Mouse (Mus musculus): ENCODE results near the gene Unc13d. TPM values are rescaled to one million over a fixed set of nuclear protein-coding genes. Genes with fewer than 3 reads are reported as not detected.

Unc13d gene
- polyA plus RNA-seq, 1 experiment = 1.3 TPM

DNA sequence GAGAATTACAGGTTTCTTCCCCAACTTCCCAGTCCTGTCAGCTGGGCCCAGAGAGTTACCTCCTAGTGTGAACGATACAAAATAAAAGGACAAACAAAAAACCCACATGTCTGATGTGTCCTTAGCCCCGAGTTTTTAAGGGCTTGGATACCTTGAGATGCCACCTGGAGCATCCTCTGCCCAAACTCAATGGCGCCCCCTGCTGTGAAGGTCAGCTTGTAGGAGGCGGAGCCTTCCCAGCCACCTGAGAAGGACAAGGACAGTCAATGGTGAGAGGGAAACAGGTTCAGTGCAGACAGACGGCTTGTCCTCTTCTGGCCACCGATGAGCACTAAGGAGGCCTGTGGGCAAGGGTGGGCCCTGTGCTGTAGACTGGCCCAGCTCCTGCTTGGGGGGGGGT, 3.3 kb upstream of the Unc13d start:
- Histone ChIP-seq H3K4me1 (ENCODE audit: control insufficient read depth, insufficient read depth, low read length) (peaks cover 7% of the 10 kb centered on the region), H3K4me3 (ENCODE audit: insufficient read depth, low read length) (no peak overlapping the region), H3K27ac (ENCODE audit: insufficient read depth, low read length) (no peak overlapping the region)
- peak; percentile 41 for TF ChIP-seq CTCF (IDR thresholded peaks at IDR 0.05; ENCODE audit: extremely low read depth, insufficient read depth, low read length)
- TF ChIP-seq POLR2A (IDR thresholded peaks at IDR 0.05; ENCODE audit: extremely low read depth, insufficient read depth, low read length) = no peak

DNA sequence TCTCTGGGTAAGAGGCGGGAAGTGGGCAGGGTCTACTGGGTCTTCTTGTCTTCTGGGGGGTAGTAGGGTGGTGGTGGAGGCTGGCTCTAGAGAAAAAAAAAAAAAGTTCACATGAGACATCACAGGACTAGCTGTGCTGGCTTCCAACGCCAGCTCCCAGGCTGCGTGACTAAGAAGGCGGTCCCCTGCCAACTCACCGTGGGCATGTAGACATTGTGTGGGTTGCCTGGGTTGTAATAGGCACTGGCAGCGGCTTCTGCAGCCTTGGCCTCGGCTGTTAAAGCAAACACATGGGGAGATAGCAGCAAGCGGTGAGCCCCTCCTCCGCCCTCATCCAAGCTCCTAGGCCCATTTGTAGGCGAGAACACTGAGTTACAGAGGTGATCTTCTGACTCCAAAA, 1.8 kb upstream of the Unc13d start:
- Histone ChIP-seq H3K4me3 (ENCODE audit: insufficient read depth, low read length) (no peak overlapping the region), H3K27ac (ENCODE audit: insufficient read depth, low read length) (peak overlapping the region; percentile 53), H3K4me1 (ENCODE audit: control insufficient read depth, insufficient read depth, low read length) (0 out of 2 replicates have a peak, but pooled peaks cover 5% of the 10 kb centered on the region)
- TF ChIP-seq POLR2A (IDR thresholded peaks at IDR 0.05; ENCODE audit: extremely low read depth, insufficient read depth, low read length) (no peak), CTCF (IDR thresholded peaks at IDR 0.05; ENCODE audit: extremely low read depth, insufficient read depth, low read length) (no peak)

GRCm38 (mm10) chr11:116078676-116079320, 1.0 kb upstream of the Unc13d start:
- no peak overlapping the region for H3K4me3 ChIP-seq (ENCODE audit: insufficient read depth, low read length)
- H3K4me1 ChIP-seq (ENCODE audit: control insufficient read depth, insufficient read depth, low read length) = 0 out of 2 replicates have a peak, but pooled peaks cover 5% of the 10 kb centered on the region
- H3K27ac ChIP-seq (ENCODE audit: insufficient read depth, low read length) = peak overlapping the region; percentile 53; the same call in 1 of the 2 replicates
- TF ChIP-seq POLR2A (IDR thresholded peaks at IDR 0.05; ENCODE audit: extremely low read depth, insufficient read depth, low read length) (no peak), CTCF (IDR thresholded peaks at IDR 0.05; ENCODE audit: extremely low read depth, insufficient read depth, low read length) (no peak)

DNA sequence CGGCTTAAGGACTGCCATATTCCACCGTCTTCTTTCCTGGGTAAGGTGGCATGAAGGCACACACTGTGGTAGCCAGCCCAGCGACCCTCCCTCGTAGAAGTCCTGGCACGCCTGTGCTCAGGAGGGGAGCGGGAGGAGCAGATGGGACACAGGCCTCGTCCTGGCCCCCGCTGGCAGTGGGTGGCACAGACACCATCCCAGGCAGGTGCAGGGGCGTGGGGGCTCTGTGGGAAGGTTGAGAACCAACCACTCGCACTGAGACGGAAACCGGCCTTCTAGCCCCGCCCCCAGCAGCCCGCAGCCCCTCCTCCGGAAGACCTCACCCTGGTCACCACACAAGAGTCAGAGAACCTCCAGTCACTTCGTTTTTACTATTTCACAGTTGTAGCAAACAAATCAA, 460 bp upstream of the Unc13d start:
- H3K4me3 ChIP-seq (ENCODE audit: insufficient read depth, low read length) = no peak overlapping the region
- 0 out of 2 replicates have a peak, but pooled peaks cover 5% of the 10 kb centered on the region for H3K4me1 ChIP-seq (ENCODE audit: control insufficient read depth, insufficient read depth, low read length)
- TF ChIP-seq CTCF (IDR thresholded peaks at IDR 0.05; ENCODE audit: extremely low read depth, insufficient read depth, low read length) (no peak), POLR2A (IDR thresholded peaks at IDR 0.05; ENCODE audit: extremely low read depth, insufficient read depth, low read length) (no peak)
- no peak overlapping the region for H3K27ac ChIP-seq (ENCODE audit: insufficient read depth, low read length)

GRCm38 (mm10) chr11:116076836-116077235, 925 bp downstream of the Unc13d start:
- H3K4me1 ChIP-seq (ENCODE audit: control insufficient read depth, insufficient read depth, low read length) = 0 out of 2 replicates have a peak, but pooled peaks cover 5% of the 10 kb centered on the region
- TF ChIP-seq POLR2A (IDR thresholded peaks at IDR 0.05; ENCODE audit: extremely low read depth, insufficient read depth, low read length) (no peak), CTCF (IDR thresholded peaks at IDR 0.05; ENCODE audit: extremely low read depth, insufficient read depth, low read length) (no peak)
- H3K4me3 ChIP-seq (ENCODE audit: insufficient read depth, low read length) = no peak overlapping the region
- no peak overlapping the region for H3K27ac ChIP-seq (ENCODE audit: insufficient read depth, low read length)

- H3K4me1 ChIP-seq (ENCODE audit: control insufficient read depth, insufficient read depth, low read length) = 0 out of 2 replicates have a peak, but pooled peaks cover 5% of the 10 kb centered on the region
- no peak overlapping the region for H3K27ac ChIP-seq (ENCODE audit: insufficient read depth, low read length)
- TF ChIP-seq POLR2A (IDR thresholded peaks at IDR 0.05; ENCODE audit: extremely low read depth, insufficient read depth, low read length) (no peak), CTCF (IDR thresholded peaks at IDR 0.05; ENCODE audit: extremely low read depth, insufficient read depth, low read length) (no peak)
- H3K4me3 ChIP-seq (ENCODE audit: insufficient read depth, low read length) = no peak overlapping the region
Measured at GRCm38 (mm10) chr11:116076266-116076540, 1.6 kb downstream of the Unc13d start.

DNA sequence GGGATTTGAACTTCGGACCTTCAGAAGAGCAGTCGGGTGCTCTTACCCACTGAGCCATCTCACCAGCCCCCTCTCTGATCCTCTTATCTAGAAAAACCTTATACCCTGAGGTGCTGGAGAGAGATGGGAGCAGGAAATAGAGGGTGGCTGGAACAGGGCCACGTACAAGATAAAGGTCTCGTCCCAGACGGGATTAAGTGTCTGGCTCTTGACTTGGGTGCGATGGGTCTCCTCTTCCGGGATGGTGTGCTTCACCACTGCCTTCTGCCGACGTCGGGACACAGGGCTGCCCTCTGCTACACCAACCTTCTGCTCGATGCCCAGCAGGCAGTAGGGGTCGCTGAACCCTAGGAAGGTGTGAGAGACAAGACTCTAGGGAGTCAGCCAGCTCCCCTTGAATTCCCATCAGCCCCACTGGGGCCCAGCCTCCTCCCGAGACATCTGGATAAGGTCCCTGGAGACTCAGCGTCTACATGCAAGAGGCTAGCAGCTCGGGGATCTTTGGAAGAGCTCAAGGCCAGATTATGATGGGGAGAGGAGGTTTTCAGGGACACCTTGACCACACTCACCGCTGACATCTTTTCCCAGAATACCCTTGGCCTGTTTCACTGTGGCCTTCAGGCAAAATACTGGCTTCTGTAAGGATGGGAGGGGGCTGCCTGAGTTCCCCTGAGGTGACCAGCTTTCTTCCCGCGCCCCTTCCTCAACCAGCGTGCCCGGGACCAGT, 2.1 kb downstream of the Unc13d start:
- TF ChIP-seq POLR2A (IDR thresholded peaks at IDR 0.05; ENCODE audit: extremely low read depth, insufficient read depth, low read length) (no peak), CTCF (IDR thresholded peaks at IDR 0.05; ENCODE audit: extremely low read depth, insufficient read depth, low read length) (no peak)
- Histone ChIP-seq H3K27ac (ENCODE audit: insufficient read depth, low read length) (no peak overlapping the region), H3K4me1 (ENCODE audit: control insufficient read depth, insufficient read depth, low read length) (0 out of 2 replicates have a peak, but pooled peaks cover 5% of the 10 kb centered on the region)

DNA sequence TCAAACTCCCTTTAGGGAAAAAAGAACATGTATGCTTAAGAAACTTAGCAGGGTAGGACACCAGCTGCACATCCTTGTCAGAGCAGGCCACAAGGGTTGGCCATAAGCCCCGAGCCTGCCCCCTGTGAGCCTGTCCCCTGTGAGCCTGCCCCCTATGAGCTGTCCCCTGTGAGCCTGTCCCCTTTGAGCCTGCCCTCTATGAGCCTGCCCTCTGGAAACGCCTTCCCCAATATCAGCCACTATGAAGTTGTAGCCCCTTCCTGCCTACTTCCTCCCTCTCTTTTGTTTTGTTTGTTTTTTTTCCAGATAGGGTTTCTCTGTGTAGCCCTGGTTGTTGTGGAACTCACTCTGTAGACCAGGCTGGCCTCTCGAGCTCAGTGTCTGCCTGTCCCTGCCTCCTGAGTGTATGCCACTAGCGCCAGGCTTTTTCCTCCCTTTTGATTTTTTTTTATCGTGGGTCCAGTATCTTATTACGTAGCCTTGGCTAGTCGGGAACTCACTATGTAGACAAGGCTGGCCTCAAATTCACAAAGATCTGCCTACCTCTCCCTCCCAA, 3.2 kb downstream of the Unc13d start:
- no peak for TF ChIP-seq CTCF (IDR thresholded peaks at IDR 0.05; ENCODE audit: extremely low read depth, insufficient read depth, low read length)
- no peak for TF ChIP-seq POLR2A (IDR thresholded peaks at IDR 0.05; ENCODE audit: extremely low read depth, insufficient read depth, low read length)
- H3K4me1 ChIP-seq (ENCODE audit: control insufficient read depth, insufficient read depth, low read length) = 0 out of 2 replicates have a peak, but pooled peaks cover 2% of the 10 kb centered on the region
- no peak overlapping the region for H3K27ac ChIP-seq (ENCODE audit: insufficient read depth, low read length)
- no peak overlapping the region for H3K4me3 ChIP-seq (ENCODE audit: insufficient read depth, low read length)

More for the DNA sequence above, 2.1 kb downstream of the Unc13d start:
- H3K4me3 ChIP-seq (ENCODE audit: insufficient read depth, low read length) = no peak overlapping the region

- H3K4me1 ChIP-seq (ENCODE audit: control insufficient read depth, insufficient read depth, low read length) = no peaks in the 10 kb centered on the region
- no peak overlapping the region for H3K27ac ChIP-seq (ENCODE audit: insufficient read depth, low read length)
- TF ChIP-seq CTCF (IDR thresholded peaks at IDR 0.05; ENCODE audit: extremely low read depth, insufficient read depth, low read length) (no peak), POLR2A (IDR thresholded peaks at IDR 0.05; ENCODE audit: extremely low read depth, insufficient read depth, low read length) (no peak)
- H3K4me3 ChIP-seq (ENCODE audit: insufficient read depth, low read length) = no peak overlapping the region
Measured at GRCm38 (mm10) chr11:116072608-116073007, 5.2 kb downstream of the Unc13d start.

Measured in cortical plate, adult 2 months (tissue).